Mouse (Mus musculus): Measurements from ENCODE around the gene Acr. TPM values are rescaled to one million over a fixed set of nuclear protein-coding genes. Genes with fewer than 3 reads are reported as not detected.

The Acr gene
- polyA plus RNA-seq, 1 experiment from 2014 or later = not detected

Other genes with a start within 250 kb of the Acr start
- 3.3 TPM in 2 replicates for gene Adm2, start 245.6 kb upstream of the Acr start, polyA plus RNA-seq (2016; fragmentation: Nextera tagmentation; extraction: Ambion mirVana)
- 2.4 and 3.7 TPM in 2 replicates for gene Miox, start 233.9 kb upstream of the Acr start, polyA plus RNA-seq (2016; fragmentation: Nextera tagmentation; extraction: Ambion mirVana)
- 36.2 and 41.1 TPM in 2 replicates for gene Lmf2, start 212.7 kb upstream of the Acr start, polyA plus RNA-seq (2016; fragmentation: Nextera tagmentation; extraction: Ambion mirVana)
- gene Ncaph2, start 212.6 kb upstream of the Acr start, polyA plus RNA-seq (2016; fragmentation: Nextera tagmentation; extraction: Ambion mirVana) = 134 TPM in 2 replicates
- 4.9 and 5.6 TPM in 2 replicates for gene Sco2, start 194.5 kb upstream of the Acr start, polyA plus RNA-seq (2016; fragmentation: Nextera tagmentation; extraction: Ambion mirVana)
- gene Tymp, start 191.3 kb upstream of the Acr start, polyA plus RNA-seq (2016; fragmentation: Nextera tagmentation; extraction: Ambion mirVana) = 0.62 and 0.75 TPM in 2 replicates
- 0.50 and 0.65 TPM in 2 replicates for gene Odf3b, start 189.0 kb upstream of the Acr start, polyA plus RNA-seq (2016; fragmentation: Nextera tagmentation; extraction: Ambion mirVana)
- not detected in 2 replicates for gene Klhdc7b, start 183.4 kb upstream of the Acr start, polyA plus RNA-seq (2016; fragmentation: Nextera tagmentation; extraction: Ambion mirVana)
- gene Syce3, start 157.8 kb upstream of the Acr start, polyA plus RNA-seq (2016; fragmentation: Nextera tagmentation; extraction: Ambion mirVana) = not detected in 2 replicates
- gene Cpt1b, start 142.5 kb upstream of the Acr start, polyA plus RNA-seq (2016; fragmentation: Nextera tagmentation; extraction: Ambion mirVana) = 2.0 and 2.3 TPM in 2 replicates
- 2.1 and 2.3 TPM in 2 replicates for gene C730034F03Rik, start 138.7 kb upstream of the Acr start, polyA plus RNA-seq (2016; fragmentation: Nextera tagmentation; extraction: Ambion mirVana)
- gene Gm44502, start 138.6 kb upstream of the Acr start, polyA plus RNA-seq (2016; fragmentation: Nextera tagmentation; extraction: Ambion mirVana) = not detected in 2 replicates
- gene Chkb, start 138.4 kb upstream of the Acr start, polyA plus RNA-seq (2016; fragmentation: Nextera tagmentation; extraction: Ambion mirVana) = 29.0 and 30.4 TPM in 2 replicates
- gene Mapk8ip2, start 114.4 kb upstream of the Acr start, polyA plus RNA-seq (2016; fragmentation: Nextera tagmentation; extraction: Ambion mirVana) = 0.05 and 0.13 TPM in 2 replicates
- gene Arsa, start 90.9 kb upstream of the Acr start, polyA plus RNA-seq (2016; fragmentation: Nextera tagmentation; extraction: Ambion mirVana) = 6.6 and 7.0 TPM in 2 replicates
- 0.81 and 1.4 TPM in 2 replicates for gene Shank3, start 68.7 kb upstream of the Acr start, polyA plus RNA-seq (2016; fragmentation: Nextera tagmentation; extraction: Ambion mirVana)
- 10.3 and 11.2 TPM in 2 replicates for gene Rabl2, start 23.6 kb downstream of the Acr start, polyA plus RNA-seq (2016; fragmentation: Nextera tagmentation; extraction: Ambion mirVana)

Measured in liver, embryonic 12.5 days (tissue).